Mouse (Mus musculus): ENCODE measurements at regions not wholly inside any gene's neighbourhood (a gene's known extent, or its start where the extent isn't known, plus 50 kb on each side); places are given as distances from the start of the nearest gene placed in this dataset.
"Not testable (repeated sequence)": the region's sequence is repeated elsewhere in the genome, so short reads cannot be mapped to it uniquely, and the experiment has no call there.

GRCm38 (mm10) chr9:31659026-31659425 is 194.8 kb upstream of the Tmem45b start:
- no peak for ATAC-seq (replicated peaks in 1 of 2; ENCODE audit: insufficient read depth in 1 of 2, low FRiP score in 2 of 2, low TSS enrichment in 1 of 2, low read depth in 1 of 2, poor library complexity in 2 of 2, severe bottlenecking in 2 of 2)

- no peak for ATAC-seq (replicated peaks in 1 of 2; ENCODE audit: insufficient read depth in 1 of 2, low FRiP score in 2 of 2, low TSS enrichment in 1 of 2, low read depth in 1 of 2, poor library complexity in 2 of 2, severe bottlenecking in 2 of 2)
Measured at GRCm38 (mm10) chr9:31657612-31658011, 193.3 kb upstream of the Tmem45b start.

GRCm38 (mm10) chr9:31656676-31657075 is 192.4 kb upstream of the Tmem45b start:
- no peak for ATAC-seq (replicated peaks in 1 of 2; ENCODE audit: insufficient read depth in 1 of 2, low FRiP score in 2 of 2, low TSS enrichment in 1 of 2, low read depth in 1 of 2, poor library complexity in 2 of 2, severe bottlenecking in 2 of 2)

GRCm38 (mm10) chr9:31654747-31655146 is 190.5 kb upstream of the Tmem45b start:
- ATAC-seq (replicated peaks in 1 of 2; ENCODE audit: insufficient read depth in 1 of 2, low FRiP score in 2 of 2, low TSS enrichment in 1 of 2, low read depth in 1 of 2, poor library complexity in 2 of 2, severe bottlenecking in 2 of 2) = no peak

GRCm38 (mm10) chr9:31654213-31654612 is 190.0 kb upstream of the Tmem45b start:
- ATAC-seq (replicated peaks in 1 of 2; ENCODE audit: insufficient read depth in 1 of 2, low FRiP score in 2 of 2, low TSS enrichment in 1 of 2, low read depth in 1 of 2, poor library complexity in 2 of 2, severe bottlenecking in 2 of 2) = no peak

- no peak for ATAC-seq (replicated peaks in 1 of 2; ENCODE audit: insufficient read depth in 1 of 2, low FRiP score in 2 of 2, low TSS enrichment in 1 of 2, low read depth in 1 of 2, poor library complexity in 2 of 2, severe bottlenecking in 2 of 2)
Measured at GRCm38 (mm10) chr9:31653788-31654187, 189.5 kb upstream of the Tmem45b start.

- ATAC-seq (replicated peaks in 1 of 2; ENCODE audit: insufficient read depth in 1 of 2, low FRiP score in 2 of 2, low TSS enrichment in 1 of 2, low read depth in 1 of 2, poor library complexity in 2 of 2, severe bottlenecking in 2 of 2) = no peak
Measured at GRCm38 (mm10) chr9:31650362-31651130, 186.3 kb upstream of the Tmem45b start.

GRCm38 (mm10) chr9:31649073-31649472 is 184.8 kb upstream of the Tmem45b start:
- no peak for ATAC-seq (replicated peaks in 1 of 2; ENCODE audit: insufficient read depth in 1 of 2, low FRiP score in 2 of 2, low TSS enrichment in 1 of 2, low read depth in 1 of 2, poor library complexity in 2 of 2, severe bottlenecking in 2 of 2)

GRCm38 (mm10) chr9:31648551-31648950 is 184.3 kb upstream of the Tmem45b start:
- no peak for ATAC-seq (replicated peaks in 1 of 2; ENCODE audit: insufficient read depth in 1 of 2, low FRiP score in 2 of 2, low TSS enrichment in 1 of 2, low read depth in 1 of 2, poor library complexity in 2 of 2, severe bottlenecking in 2 of 2)

GRCm38 (mm10) chr9:31645114-31645513 is 180.9 kb upstream of the Tmem45b start:
- ATAC-seq (replicated peaks in 1 of 2; ENCODE audit: insufficient read depth in 1 of 2, low FRiP score in 2 of 2, low TSS enrichment in 1 of 2, low read depth in 1 of 2, poor library complexity in 2 of 2, severe bottlenecking in 2 of 2) = no peak

GRCm38 (mm10) chr9:31644106-31644505 is 179.8 kb upstream of the Tmem45b start:
- ATAC-seq (replicated peaks in 1 of 2; ENCODE audit: insufficient read depth in 1 of 2, low FRiP score in 2 of 2, low TSS enrichment in 1 of 2, low read depth in 1 of 2, poor library complexity in 2 of 2, severe bottlenecking in 2 of 2) = no peak

GRCm38 (mm10) chr9:31642169-31642568 is 177.9 kb upstream of the Tmem45b start:
- no peak for ATAC-seq (replicated peaks in 1 of 2; ENCODE audit: insufficient read depth in 1 of 2, low FRiP score in 2 of 2, low TSS enrichment in 1 of 2, low read depth in 1 of 2, poor library complexity in 2 of 2, severe bottlenecking in 2 of 2)

- ATAC-seq (replicated peaks in 1 of 2; ENCODE audit: insufficient read depth in 1 of 2, low FRiP score in 2 of 2, low TSS enrichment in 1 of 2, low read depth in 1 of 2, poor library complexity in 2 of 2, severe bottlenecking in 2 of 2) = no peak
Measured at GRCm38 (mm10) chr9:31628291-31628690, 164.0 kb upstream of the Tmem45b start.

GRCm38 (mm10) chr9:31621553-31621952 is 157.3 kb upstream of the Tmem45b start:
- not testable (repeated sequence) for ATAC-seq (replicated peaks in 1 of 2; ENCODE audit: insufficient read depth in 1 of 2, low FRiP score in 2 of 2, low TSS enrichment in 1 of 2, low read depth in 1 of 2, poor library complexity in 2 of 2, severe bottlenecking in 2 of 2)

GRCm38 (mm10) chr9:31619344-31619743 is 155.1 kb upstream of the Tmem45b start:
- no peak for ATAC-seq (replicated peaks in 1 of 2; ENCODE audit: insufficient read depth in 1 of 2, low FRiP score in 2 of 2, low TSS enrichment in 1 of 2, low read depth in 1 of 2, poor library complexity in 2 of 2, severe bottlenecking in 2 of 2)

GRCm38 (mm10) chr9:31614250-31614945 is 150.1 kb upstream of the Tmem45b start:
- no peak for ATAC-seq (replicated peaks in 1 of 2; ENCODE audit: insufficient read depth in 1 of 2, low FRiP score in 2 of 2, low TSS enrichment in 1 of 2, low read depth in 1 of 2, poor library complexity in 2 of 2, severe bottlenecking in 2 of 2)

- no peak for ATAC-seq (replicated peaks in 1 of 2; ENCODE audit: insufficient read depth in 1 of 2, low FRiP score in 2 of 2, low TSS enrichment in 1 of 2, low read depth in 1 of 2, poor library complexity in 2 of 2, severe bottlenecking in 2 of 2)
Measured at GRCm38 (mm10) chr9:31611036-31611695, 146.9 kb upstream of the Tmem45b start.

GRCm38 (mm10) chr9:31610631-31611030 is 146.4 kb upstream of the Tmem45b start:
- ATAC-seq (replicated peaks in 1 of 2; ENCODE audit: insufficient read depth in 1 of 2, low FRiP score in 2 of 2, low TSS enrichment in 1 of 2, low read depth in 1 of 2, poor library complexity in 2 of 2, severe bottlenecking in 2 of 2) = no peak

Data from hematopoietic stem cell, adult 5-6 weeks (primary cell).